Mouse (Mus musculus): Measurements from ENCODE around the gene Gm10058.
"Not testable (repeated sequence)": the region's sequence is repeated elsewhere in the genome, so short reads cannot be mapped to it uniquely, and the experiment has no call there.

GRCm38 (mm10) chrX:27946785-27947184 lies at the start of gene Gm10058:
- TF ChIP-seq CTCF, EP300 (IDR thresholded peaks at IDR 0.05; ENCODE audit: low read depth): not testable (repeated sequence)

All from liver, postnatal 0 days (tissue).